Mouse (Mus musculus) frontal cortex, postnatal 10 days (tissue): ENCODE measurements around the gene Dhx16.

ENCODE experiments used
- DNase-seq, 2 experiments: peaks; one replicate each; pipeline ENCODE4 v3.0.0; 2022; ENCODE audit warnings: low spot score in 2 of 2, mixed read lengths in 1 of 2

The Dhx16 gene

GRCm38 (mm10) chr17:35896781-35897643 lies 17.4 kb downstream of the Dhx16 start, which contains the start of gene 2310061I04Rik:
2310061I04Rik (minus strand) TSS chr17:35897431.
- DNase-seq, result peak; percentile 85 to 89

- no peak for DNase-seq
These were observed 18.3 kb downstream of the Dhx16 start for GRCm38 (mm10) chr17:35897644-35898573.

GRCm38 (mm10) chr17:35900636-35901035 lies 21.0 kb downstream of the Dhx16 start:
- DNase-seq, result no peak

- DNase-seq, result no peak
These were observed 23.8 kb downstream of the Dhx16 start for GRCm38 (mm10) chr17:35903343-35903991.

GRCm38 (mm10) chr17:35903992-35904355 lies 24.4 kb downstream of the Dhx16 start:
- no peak for DNase-seq

GRCm38 (mm10) chr17:35905587-35905986 lies 26.0 kb downstream of the Dhx16 start:
- DNase-seq, result no peak

DNA sequence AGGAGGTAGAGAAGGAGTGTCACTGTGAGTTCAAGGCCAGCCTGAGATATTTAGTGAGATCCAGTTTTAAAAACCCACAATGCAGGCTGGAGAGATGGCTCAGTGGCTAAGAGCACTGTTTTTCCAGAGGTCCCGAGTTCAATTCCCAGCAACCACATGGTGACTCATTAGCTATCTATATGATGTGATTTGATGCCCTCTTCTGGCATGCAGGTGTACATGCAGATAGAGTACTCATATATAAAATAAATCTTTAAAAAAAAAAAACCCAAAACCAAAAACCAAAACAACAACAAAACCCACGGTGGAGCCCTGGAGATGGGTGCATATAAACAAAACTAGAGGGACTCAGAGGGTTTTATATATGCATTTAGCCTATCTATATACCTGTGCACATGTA lies 28.0 kb downstream of the Dhx16 start:
- no peak for DNase-seq

DNA sequence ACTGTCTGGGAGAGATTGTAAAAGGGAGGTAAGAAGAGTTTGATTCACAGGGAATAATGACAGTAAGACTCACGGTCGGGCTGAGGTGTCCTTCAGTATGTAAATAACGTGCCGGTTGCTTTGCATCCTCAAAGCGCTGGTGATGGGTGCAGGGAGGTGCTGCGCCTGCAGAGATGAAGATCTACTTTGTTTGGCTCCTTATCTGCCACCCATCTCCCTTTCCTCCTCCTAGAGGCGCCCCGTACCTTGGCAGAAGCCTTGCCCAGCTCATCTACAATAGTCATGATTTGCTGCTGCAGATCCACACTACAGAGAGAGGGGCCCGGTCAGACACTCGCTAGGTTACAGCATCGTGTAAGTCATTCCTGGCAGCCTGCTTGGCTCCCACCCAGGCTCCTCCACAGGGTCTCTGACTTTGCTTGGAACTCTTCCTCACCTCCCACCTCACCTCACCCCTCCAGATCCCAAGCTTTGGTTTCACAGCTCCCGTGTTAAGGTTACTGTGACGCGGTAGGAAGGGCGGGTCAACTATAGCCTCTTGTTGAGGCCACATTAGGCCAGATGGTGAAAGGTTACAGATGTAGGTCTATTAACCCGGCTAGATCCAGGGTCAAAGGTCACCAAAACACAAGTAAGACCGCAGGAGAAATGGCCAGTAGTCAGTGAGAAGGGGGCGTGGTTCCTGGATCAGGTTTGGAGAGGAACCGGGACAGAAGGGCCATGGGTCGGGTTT lies 29.7 kb downstream of the Dhx16 start:
- DNase-seq, result no peak

GRCm38 (mm10) chr17:35909919-35910369 lies 30.3 kb downstream of the Dhx16 start, which contains the start of gene Atat1:
Atat1 (minus strand) TSS chr17:35910075.
- DNase-seq, result peak; percentile 93

DNA sequence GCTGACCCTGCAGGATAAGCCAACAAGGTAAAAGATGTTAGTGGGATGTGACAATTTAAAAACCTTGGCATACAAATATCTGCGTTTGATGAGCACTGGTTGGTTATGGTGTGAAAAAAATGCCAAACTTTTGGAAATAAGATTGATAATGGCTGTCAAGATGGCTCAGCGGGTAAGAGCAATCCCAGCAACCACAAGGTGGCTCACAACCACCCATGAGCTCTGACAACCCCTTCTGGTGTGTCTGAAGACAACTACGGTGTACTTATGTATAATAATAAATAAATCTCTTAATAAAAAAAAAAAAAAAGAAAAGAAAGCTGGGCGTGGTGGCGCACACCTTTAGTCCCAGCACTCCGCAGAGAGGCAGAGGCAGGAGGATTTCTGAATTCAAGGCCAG lies 35.4 kb downstream of the Dhx16 start:
- DNase-seq, result no peak

DNA sequence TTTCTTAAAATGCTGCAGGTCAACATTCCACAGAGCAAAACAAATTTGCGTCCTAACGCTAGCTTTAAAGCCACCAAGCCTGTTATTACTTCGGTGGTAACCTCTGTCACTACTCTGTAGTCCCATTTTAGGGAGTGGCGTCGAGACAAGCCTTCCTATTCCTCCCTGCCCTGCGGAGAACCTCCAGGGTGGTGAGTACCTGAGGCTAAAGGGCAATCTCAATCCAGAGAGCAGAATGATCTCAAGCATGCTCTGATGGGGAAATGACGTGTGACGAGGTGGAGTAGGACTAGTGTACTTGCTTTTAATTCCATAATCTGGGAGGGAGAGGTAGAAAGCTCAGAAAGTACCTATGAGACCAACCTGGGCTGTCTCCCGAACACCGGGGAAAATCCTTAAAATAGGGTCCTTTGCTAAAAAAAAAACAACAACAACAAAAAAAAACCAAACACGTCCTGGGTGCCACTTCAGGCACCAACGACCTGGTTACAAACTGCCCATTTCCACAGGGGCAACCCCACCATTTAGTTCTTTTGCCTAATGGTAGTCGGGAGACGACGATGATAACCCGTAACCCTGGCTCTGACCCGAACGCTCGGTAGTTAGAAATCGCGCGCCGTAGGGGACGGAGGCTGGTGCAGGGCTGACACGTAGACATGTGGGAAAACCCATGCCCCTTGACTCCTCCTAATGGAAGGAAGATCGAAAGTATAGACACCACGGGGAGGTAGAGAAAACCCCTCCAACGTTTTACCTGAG lies 36.1 kb downstream of the Dhx16 start:
- no peak for DNase-seq

DNA sequence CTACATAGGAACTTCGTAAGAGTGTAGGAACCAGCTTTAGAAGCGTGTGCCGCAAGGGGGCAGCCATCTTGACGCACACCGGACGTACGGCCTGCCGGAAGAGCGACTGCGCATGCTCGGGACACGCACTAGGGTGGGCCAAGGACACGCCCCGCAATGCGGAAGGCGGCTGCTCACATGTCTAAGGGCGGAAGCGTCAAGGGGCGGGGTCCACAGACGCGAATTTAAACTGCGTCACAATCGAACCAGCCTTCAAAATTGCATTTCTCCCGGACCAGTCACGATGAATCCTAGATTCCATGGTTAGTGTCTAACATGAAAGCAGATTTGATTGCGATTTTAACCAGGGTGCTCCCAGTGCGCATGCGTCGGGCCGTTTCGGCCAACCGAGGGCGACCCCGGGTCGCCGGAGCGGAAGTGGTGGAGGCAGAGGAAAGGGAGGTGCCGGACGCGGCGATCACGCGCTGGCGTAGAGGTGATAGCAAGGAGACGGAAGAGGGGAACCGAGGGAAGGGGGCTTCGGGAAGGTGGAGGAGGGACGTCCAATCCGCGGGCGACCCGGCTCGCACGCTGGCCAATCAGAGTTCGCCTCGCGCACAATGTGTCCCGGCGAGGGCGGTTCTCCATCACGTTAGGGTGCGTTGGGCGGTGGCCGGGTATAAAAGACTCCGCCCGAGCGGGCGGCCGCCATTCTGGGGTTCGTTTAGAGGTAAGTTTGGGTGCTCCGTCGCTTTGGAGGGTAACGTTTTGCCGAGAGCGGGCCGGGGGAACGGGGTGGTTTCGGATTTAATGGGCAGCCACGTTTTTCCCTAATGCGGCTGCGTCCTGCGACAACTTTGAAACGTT lies 36.9 kb downstream of the Dhx16 start, which contains the start of the genes Mrps18b and Ppp1r10:
Gene Mrps18b, minus strand, starts transcription at position 93 of the 846 bp plus-strand sequence.
Gene Ppp1r10, plus strand, starts transcription at position 138 of the 846 bp plus-strand sequence.
- peak; percentile 99 for DNase-seq

GRCm38 (mm10) chr17:35917143-35917462 lies 37.5 kb downstream of the Dhx16 start:
- no peak for DNase-seq

- peak; percentile 55 to 75 for DNase-seq
These were observed 38.0 kb downstream of the Dhx16 start for GRCm38 (mm10) chr17:35917463-35918251.

DNA sequence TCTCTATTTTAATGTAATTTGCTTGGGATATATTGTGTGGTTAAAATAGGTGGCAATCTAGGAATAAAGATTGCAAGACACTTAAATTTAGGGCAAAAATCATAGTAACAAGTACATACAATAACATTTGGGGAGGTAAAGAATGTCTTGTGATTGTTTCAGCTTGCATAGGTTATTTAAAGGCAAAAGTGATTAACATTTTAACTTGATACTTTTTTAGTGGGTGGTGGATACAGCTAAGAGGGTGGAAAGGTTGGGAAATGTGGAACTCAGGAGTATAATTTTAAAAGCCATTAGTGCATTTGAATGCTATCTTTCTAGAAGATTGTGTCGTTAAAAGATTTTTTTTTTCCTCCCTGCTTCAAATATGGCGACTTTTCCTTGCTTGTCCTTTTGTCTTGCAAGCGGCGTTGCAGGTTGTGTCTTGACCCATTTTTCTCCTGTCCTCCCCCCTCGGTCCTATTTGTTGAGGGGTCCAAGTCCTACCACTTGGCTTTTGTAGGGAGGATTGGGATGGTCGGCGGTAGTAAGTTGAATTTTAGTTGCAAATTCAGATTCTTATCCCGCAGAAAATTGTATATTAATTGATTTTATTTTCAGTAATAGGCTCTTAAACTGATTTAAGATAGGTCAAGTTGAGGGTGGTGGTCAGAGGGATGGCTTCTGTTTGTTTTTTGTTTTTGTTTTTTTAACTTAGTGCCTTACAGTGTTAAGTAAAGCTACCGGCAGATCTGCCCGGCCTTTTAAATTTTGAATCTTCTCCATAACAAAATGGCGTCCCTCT lies 38.8 kb downstream of the Dhx16 start:
- DNase-seq, result peak in 1 of 2 experiments; percentile 34

DNA sequence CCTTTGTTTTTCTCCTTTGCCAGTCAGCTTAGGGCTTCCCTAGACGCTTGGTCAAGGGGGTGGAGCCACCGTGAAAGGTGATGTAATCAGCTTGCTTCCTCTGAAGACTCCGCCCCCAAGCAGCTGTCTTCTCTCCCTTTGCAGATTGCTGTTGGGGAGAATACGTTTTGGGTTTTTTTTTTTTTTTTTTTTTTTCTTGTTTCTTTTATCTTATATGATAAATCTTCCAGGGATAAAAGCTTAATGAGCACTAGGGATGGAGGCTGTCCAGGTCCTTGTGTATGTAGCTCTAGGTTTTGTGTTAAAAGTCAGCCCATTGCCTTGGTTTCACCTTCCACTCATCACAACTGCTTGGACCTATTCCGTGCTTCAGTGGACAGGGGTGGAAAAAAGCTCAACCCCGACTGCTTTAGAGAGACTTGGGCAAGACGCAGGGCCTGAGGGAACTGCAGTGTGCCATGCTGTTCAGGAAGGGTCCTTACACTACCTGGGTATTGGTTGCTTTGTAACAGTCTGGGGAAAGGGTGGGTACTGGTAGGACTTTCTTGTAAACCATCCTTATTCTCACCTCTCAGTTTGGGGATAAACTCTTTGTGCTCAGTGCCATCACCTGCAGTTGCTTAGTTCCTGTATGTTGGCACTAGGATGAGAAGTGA lies 39.6 kb downstream of the Dhx16 start:
- peak; percentile 92 to 95 for DNase-seq

DNA sequence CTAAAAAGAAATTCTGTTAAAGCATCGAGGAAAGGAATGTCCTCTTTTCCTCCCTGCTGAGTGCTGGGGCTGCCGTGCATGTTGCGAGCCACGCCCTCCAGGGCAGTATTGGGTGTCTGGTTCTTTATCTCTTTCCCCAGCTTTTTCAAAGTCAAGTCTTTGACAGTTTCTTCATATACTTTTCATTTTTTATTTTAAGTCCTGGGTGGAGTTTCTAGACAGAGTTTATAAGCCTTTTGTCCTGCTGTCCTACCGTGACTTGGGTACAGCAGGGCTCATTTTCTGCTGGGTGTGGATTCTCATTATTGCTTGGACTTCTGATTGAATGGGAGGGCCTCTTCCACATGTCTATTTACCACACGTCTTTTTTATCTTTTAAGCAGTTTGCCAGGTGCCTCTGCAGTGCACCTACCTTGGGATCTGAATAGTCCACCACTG lies 40.3 kb downstream of the Dhx16 start:
- DNase-seq, result peak in 1 of 2 experiments; percentile 10
